Mouse (Mus musculus): ENCODE data around the gene Babam2. TPM values are rescaled to one million over a fixed set of nuclear protein-coding genes. Genes with fewer than 3 reads are reported as not detected.

Babam2 gene
- polyA plus RNA-seq, 1 experiment: 18.4 TPM

DNA sequence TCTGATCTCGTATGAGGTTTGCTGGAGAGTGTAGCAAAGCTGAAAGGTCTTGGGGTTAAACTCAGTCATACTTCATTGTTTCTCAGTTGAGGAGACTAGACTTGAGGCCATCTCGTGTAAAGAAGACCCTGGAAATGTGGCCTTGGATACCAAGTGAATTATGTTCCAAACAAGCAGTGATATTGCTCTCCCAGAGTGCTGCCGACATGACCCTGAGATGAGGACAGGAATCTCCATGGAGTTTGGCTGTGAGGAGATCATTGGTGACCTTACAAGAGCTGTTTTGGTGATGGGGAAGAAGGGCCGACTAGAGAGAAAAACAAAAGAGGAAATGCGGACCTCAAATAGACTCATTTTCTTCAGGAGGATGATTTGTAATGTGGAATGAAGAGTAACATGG lies 130.4 kb downstream of the Babam2 start:
- Histone ChIP-seq H3K36me3 (ENCODE audit: control insufficient read depth, insufficient read depth, low read length) (peaks cover 1% of the 10 kb centered on the region), H3K4me1 (ENCODE audit: control insufficient read depth, insufficient read depth, insufficient read length, low read length) (peaks cover 15% of the 10 kb centered on the region), H3K4me3 (ENCODE audit: low read depth, low read length) (no peak overlapping the region), H3K27ac (ENCODE audit: insufficient read depth, low read depth, low read length) (no peak overlapping the region), H3K27me3 (ENCODE audit: control insufficient read depth, insufficient read depth, low read length) (no peaks in the 10 kb centered on the region)
- WGBS: 92% methylated on average over 5 of the region's 5 CpGs
- no peak for TF ChIP-seq CTCF (IDR thresholded peaks at IDR 0.05; ENCODE audit: extremely low read depth, insufficient read length, insufficient replicate concordance, low read depth, low read length)
- TF ChIP-seq POLR2A (IDR thresholded peaks at IDR 0.05; ENCODE audit: low read depth, low read length): no peak

GRCm38 (mm10) chr5:31828747-31829146 lies 131.3 kb downstream of the Babam2 start:
- WGBS: 41% methylated on average over 10 of the region's 10 CpGs
- TF ChIP-seq CTCF (IDR thresholded peaks at IDR 0.05; ENCODE audit: extremely low read depth, insufficient read length, insufficient replicate concordance, low read depth, low read length) (no peak), POLR2A (IDR thresholded peaks at IDR 0.05; ENCODE audit: low read depth, low read length) (no peak)
- Histone ChIP-seq H3K27me3 (ENCODE audit: control insufficient read depth, insufficient read depth, low read length) (no peaks in the 10 kb centered on the region), H3K4me3 (ENCODE audit: low read depth, low read length) (no peak overlapping the region), H3K36me3 (ENCODE audit: control insufficient read depth, insufficient read depth, low read length) (peaks cover 1% of the 10 kb centered on the region), H3K4me1 (ENCODE audit: control insufficient read depth, insufficient read depth, insufficient read length, low read length) (peaks cover 11% of the 10 kb centered on the region; the same call in 1 of the 2 replicates), H3K27ac (ENCODE audit: insufficient read depth, low read depth, low read length) (no peak overlapping the region)

DNA sequence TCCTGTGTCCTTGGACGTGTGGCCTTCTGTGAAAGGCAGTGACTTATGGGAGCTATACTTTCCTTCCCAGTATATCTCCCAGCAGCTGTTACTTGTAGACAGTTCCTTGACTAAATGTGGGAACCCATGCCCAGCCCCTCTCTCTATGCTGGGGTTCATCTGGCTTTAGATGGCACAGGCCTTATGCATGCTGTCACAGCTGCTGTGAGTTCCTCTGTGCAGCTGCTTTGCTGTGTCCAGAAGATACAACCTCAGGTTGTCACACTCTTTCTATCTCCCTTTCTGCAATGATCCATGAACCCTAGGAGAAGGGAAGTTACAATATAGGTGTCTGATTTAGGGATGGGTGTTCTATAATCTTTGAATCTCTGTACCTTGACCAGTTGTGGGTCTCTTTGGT lies 132.1 kb downstream of the Babam2 start:
- no peak for TF ChIP-seq CTCF (IDR thresholded peaks at IDR 0.05; ENCODE audit: extremely low read depth, insufficient read length, insufficient replicate concordance, low read depth, low read length)
- no peak for TF ChIP-seq POLR2A (IDR thresholded peaks at IDR 0.05; ENCODE audit: low read depth, low read length)
- Histone ChIP-seq H3K27me3 (ENCODE audit: control insufficient read depth, insufficient read depth, low read length) (no peaks in the 10 kb centered on the region), H3K4me3 (ENCODE audit: low read depth, low read length) (no peak overlapping the region), H3K27ac (ENCODE audit: insufficient read depth, low read depth, low read length) (no peak overlapping the region), H3K4me1 (ENCODE audit: control insufficient read depth, insufficient read depth, insufficient read length, low read length) (peaks cover 6% of the 10 kb centered on the region; the same call in 1 of the 2 replicates), H3K36me3 (ENCODE audit: control insufficient read depth, insufficient read depth, low read length) (peaks cover 1% of the 10 kb centered on the region)
- 60% methylated on average over 1 of the region's 1 CpGs for WGBS

DNA sequence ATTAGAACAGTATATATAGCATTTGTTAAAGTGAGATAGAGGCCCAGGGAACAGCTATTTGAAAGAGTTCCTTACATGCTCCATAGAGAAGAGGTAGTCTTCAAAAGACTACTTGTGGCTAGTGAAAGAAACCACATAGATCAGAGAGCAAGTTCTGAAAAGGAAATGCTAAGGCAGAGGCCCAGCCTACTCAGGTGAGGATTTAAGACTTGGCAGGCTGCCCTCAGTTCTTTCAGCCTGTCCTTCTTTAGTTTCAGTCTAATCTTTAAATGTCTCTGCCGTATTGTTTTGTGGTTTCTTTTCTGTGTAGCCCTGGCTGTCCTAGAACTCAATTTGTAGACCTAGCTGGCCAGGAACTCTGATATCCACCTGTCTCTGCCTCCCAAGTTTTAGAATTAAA lies 134.1 kb downstream of the Babam2 start:
- H3K36me3 ChIP-seq (ENCODE audit: control insufficient read depth, insufficient read depth, low read length): peaks cover 1% of the 10 kb centered on the region; the same call in 1 of the 2 replicates
- no peak overlapping the region for H3K4me3 ChIP-seq (ENCODE audit: low read depth, low read length)
- TF ChIP-seq CTCF (IDR thresholded peaks at IDR 0.05; ENCODE audit: extremely low read depth, insufficient read length, insufficient replicate concordance, low read depth, low read length): no peak
- TF ChIP-seq POLR2A (IDR thresholded peaks at IDR 0.05; ENCODE audit: low read depth, low read length): no peak
- no peak overlapping the region for H3K27ac ChIP-seq (ENCODE audit: insufficient read depth, low read depth, low read length)
- peaks cover 6% of the 10 kb centered on the region; the same call in 1 of the 2 replicates for H3K4me1 ChIP-seq (ENCODE audit: control insufficient read depth, insufficient read depth, insufficient read length, low read length)
- H3K27me3 ChIP-seq (ENCODE audit: control insufficient read depth, insufficient read depth, low read length): no peaks in the 10 kb centered on the region
- 5% methylated on average over 1 of the region's 1 CpGs for WGBS

DNA sequence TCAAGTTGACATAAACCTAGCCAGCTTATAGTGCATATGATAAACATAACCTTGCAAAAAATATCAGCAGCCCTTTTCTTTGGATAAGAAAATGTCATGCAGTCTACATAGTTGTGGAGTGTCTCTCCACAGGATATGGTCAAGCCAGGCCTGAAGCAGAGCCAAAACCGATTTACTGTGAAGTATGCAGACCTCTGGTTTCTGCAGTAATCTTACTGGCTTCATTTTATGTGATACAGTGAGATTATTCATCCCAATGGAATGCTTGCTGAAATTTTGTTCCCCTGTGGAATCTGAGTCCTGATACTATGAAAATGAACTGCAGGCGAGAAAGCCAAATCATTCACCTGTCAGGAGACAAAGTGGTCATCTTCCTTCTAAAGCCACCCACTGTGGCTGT lies 138.2 kb downstream of the Babam2 start:
- no peak for TF ChIP-seq CTCF (IDR thresholded peaks at IDR 0.05; ENCODE audit: extremely low read depth, insufficient read length, insufficient replicate concordance, low read depth, low read length)
- 91% methylated on average over 2 of the region's 2 CpGs for WGBS
- Histone ChIP-seq H3K4me3 (ENCODE audit: low read depth, low read length) (no peak overlapping the region), H3K27ac (ENCODE audit: insufficient read depth, low read depth, low read length) (no peak overlapping the region), H3K4me1 (ENCODE audit: control insufficient read depth, insufficient read depth, insufficient read length, low read length) (no peaks in the 10 kb centered on the region), H3K36me3 (ENCODE audit: control insufficient read depth, insufficient read depth, low read length) (peaks cover 1% of the 10 kb centered on the region; the same call in 1 of the 2 replicates), H3K27me3 (ENCODE audit: control insufficient read depth, insufficient read depth, low read length) (no peaks in the 10 kb centered on the region)

DNA sequence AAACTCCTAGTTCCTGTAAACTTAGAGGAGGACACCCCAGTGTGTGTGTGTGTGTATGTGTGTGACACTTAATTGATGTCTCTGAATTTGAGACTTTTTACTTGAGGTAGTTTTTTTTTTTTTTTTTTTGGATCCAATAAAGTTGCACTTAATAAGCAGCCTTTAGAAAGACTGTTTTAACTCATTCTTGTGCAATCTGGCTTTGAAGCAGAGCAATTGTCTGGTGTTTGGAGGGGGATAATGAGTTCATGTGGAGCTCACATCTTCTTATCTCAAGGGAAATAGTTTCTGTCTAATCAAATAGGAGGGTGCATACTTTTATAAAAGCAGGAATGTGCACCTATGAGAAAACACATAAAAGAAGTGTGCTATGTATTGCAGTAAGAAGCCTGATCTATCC lies 142.5 kb downstream of the Babam2 start:
- Histone ChIP-seq H3K4me3 (ENCODE audit: low read depth, low read length) (no peak overlapping the region), H3K4me1 (ENCODE audit: control insufficient read depth, insufficient read depth, insufficient read length, low read length) (0 out of 2 replicates have a peak, but pooled peaks cover under 1% of the 10 kb centered on the region), H3K36me3 (ENCODE audit: control insufficient read depth, insufficient read depth, low read length) (no peaks in the 10 kb centered on the region), H3K27ac (ENCODE audit: insufficient read depth, low read depth, low read length) (no peak overlapping the region), H3K27me3 (ENCODE audit: control insufficient read depth, insufficient read depth, low read length) (no peaks in the 10 kb centered on the region)
- no peak for TF ChIP-seq CTCF (IDR thresholded peaks at IDR 0.05; ENCODE audit: extremely low read depth, insufficient read length, insufficient replicate concordance, low read depth, low read length)
- TF ChIP-seq POLR2A (IDR thresholded peaks at IDR 0.05; ENCODE audit: low read depth, low read length): no peak

DNA sequence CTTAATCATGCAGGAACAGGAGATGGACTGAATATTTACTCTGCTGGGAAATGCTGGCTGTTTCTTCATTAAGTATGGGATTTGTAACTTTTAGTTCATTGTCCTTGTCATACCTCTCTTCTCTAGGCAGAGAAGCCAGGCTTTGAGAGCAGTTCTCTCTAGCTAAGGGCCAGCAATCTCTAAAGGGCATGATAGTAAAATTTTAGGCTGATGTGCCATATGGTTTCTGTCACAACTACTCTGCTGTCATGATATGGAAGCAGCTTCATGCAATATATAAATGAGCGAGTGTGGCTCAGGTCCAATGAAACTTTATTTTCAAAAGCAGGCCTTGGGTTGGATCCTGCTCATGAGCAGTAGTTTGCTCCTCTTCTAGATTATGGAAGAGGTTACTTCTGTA lies 142.9 kb downstream of the Babam2 start:
- Histone ChIP-seq H3K27me3 (ENCODE audit: control insufficient read depth, insufficient read depth, low read length) (no peaks in the 10 kb centered on the region), H3K36me3 (ENCODE audit: control insufficient read depth, insufficient read depth, low read length) (no peaks in the 10 kb centered on the region), H3K4me3 (ENCODE audit: low read depth, low read length) (no peak overlapping the region), H3K27ac (ENCODE audit: insufficient read depth, low read depth, low read length) (no peak overlapping the region), H3K4me1 (ENCODE audit: control insufficient read depth, insufficient read depth, insufficient read length, low read length) (0 out of 2 replicates have a peak, but pooled peaks cover 3% of the 10 kb centered on the region)
- 92% methylated on average over 1 of the region's 1 CpGs for WGBS
- no peak for TF ChIP-seq CTCF (IDR thresholded peaks at IDR 0.05; ENCODE audit: extremely low read depth, insufficient read length, insufficient replicate concordance, low read depth, low read length)
- TF ChIP-seq POLR2A (IDR thresholded peaks at IDR 0.05; ENCODE audit: low read depth, low read length): no peak

All from small intestine, adult 2 months (tissue).